Mouse (Mus musculus): ENCODE data around the gene Sgsm2.
"Not testable (repeated sequence)": the region's sequence is repeated elsewhere in the genome, so short reads cannot be mapped to it uniquely, and the experiment has no call there.

Gene Sgsm2

DNA sequence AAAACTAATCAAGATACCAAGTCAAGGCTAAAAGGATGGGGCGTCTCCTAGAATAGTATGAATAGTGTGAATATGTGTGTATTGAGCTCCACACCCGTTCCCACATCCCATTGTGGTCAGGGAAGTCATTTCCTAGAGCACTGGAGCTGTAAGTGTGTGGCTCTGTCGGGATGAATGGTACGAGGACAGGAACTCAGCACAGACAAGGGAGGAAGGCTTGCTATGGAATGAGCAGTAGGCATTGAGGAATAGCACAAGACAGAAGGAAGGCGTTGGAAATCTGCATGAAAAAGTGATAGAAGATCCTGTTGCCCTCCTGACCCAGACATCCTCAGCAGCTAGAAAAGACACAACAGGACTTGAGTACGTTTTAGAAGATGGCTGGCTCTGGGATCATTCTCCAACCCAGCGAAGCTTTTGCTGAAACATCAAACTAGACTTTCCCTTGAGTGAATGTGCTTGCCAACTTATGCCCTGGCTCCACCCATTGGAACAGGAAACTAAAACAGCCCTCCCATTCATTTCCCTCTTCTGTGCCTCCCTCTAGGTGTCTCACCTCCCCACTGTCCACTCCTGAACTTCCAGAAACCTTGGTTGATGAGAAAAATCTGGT, 69.0 kb downstream of the Sgsm2 start:
- no peak for DNase-seq

DNA sequence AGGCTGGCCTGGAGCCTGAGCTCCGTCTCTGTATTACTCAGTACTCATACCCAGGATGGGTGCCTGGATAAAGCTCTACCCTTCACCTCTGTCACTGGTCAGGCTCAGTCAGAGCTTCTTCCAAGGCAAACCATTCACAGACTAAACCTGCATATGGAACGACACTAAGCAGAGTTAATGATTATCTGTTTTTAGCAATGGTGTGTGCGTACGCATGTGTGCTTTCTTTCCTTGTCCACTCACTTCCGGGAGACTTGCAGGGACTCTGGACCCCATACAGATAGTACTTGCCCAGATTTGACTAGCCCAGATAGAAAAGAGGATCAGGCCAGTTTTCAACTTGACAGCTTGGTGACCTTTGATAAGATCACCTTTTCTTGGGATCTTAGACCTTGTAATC, 70.2 kb downstream of the Sgsm2 start:
- DNase-seq = no peak

DNA sequence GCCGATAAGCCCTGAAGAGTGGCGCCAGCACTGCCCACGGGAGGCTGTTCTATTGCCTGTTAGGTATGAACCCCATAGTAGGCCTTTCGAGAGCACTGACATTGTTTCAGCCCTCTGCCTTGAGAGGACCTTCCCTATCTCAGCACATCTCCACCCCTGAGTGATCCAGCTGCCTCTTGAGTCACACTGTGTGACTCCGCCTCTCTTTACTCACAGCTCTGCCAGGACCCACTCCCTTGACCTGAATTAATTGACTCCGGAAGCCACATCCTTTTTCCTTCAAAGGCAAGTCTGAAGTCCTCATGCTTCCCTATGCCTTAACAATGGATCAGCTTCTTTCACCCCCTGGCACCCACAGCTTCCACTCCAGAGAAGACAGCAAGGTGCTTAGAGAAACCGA, 70.7 kb downstream of the Sgsm2 start:
- DNase-seq = no peak

DNA sequence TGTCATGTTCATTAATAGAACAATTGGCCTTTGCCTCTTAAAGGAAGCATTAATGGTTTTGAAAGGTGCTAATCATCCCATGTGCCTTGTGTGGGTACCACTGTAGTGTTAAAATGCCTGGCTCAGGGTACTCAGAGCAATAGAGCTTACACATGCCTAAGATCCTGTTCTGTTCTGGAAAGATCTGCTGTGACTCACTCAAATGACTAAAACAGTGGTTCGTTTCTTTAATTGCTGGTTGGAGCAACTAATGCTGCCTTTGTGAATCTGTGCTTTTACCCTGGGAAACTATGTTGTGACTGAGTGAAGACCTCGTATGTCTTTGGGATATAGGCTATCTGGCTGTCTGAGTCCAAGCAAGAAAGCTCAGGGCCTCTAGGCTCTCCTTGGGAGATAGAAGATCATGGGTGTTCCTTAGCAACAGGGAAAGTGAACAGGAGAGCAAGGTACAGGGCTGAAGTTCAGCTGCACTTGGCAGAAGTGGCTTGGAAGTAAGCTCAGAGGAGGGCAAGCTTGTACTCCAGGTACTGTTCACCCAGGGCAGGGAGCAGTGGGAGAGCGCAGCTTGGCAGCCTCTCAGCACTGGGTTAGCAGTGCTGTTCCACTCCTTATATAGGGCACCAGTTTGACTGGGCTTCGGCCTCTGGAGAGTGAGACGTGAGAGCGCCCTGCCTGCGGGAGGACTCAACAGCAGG, 74.0 kb downstream of the Sgsm2 start:
- DNase-seq = no peak

DNA sequence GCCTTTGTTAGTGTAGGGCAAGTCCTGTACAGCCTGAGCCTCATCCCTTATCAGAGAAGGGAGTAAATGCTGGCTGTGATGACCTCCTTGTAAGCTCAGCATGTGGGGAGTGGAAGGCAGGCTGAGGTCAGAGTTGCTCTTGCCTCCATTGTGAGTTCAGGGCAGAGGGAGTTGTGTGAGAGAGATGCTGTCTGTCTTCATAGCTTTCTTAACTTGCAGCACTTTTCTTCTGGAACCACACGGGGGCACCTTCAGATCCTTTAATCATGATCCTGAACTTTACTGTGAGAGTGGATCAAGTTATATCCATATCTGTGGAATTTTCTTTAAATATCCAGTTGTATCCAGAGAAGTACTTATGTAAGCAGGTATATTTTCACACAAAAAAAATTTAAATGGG, 75.4 kb downstream of the Sgsm2 start:
- no peak for DNase-seq

DNA sequence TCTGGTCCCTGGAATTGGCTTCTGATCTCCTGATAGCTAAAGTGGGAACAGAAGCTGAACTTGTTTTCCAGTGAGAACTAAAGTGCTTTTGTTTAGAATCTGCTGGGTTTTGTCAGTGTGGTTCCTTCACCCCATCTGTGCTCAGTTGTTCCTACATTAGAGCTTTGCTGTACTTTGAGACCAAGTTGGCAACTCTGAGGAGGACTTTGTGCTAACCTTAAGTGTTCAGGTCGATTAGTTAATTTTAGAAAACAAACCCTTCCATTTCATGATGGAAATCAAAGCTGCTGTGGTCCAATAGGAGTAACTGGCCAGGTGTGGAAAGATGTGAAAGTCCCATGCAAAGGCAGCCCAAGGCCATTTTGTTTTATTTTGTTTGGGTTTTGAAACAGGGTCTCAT, 75.9 kb downstream of the Sgsm2 start:
- no peak for DNase-seq

DNA sequence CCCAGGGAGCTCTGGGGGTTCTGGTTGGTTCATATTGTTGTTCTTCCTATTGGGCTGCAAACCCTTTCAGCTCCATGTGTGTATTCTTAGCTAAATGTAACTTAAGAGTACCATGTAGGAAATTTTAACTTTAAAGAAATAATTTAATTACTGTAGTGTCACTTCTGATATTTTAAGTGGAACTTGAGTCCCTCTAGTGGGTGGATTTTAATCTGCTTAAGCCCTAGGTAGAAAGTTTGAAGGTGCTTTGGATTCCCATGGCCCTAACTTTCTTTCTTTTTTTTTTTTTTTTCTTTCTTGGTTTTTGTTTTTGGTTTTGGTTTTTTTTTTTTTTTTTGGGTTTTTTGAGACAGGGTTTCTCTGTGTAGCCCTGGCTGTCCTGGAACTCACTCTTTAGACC, 81.1 kb downstream of the Sgsm2 start:
- DNase-seq = no peak

DNA sequence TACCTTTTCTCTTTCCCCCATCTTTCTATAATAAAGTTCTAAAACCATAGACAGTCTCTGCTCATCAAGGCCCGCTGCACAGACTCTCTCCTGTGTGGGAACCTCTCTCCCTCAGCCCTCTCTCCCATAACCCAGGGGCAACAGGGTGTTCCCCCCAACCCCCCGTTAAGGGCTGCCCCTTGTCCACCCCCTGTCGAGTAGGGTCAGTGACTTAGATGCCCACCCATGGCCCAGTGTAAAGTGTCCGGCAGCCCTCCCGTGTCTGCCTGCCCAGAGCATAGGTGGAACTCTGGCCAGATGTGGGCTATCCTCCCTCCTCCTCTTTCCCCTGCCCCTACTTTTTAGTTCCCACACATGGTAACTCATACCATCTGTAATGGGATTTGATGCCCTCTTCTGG, 85.3 kb downstream of the Sgsm2 start:
- no peak for DNase-seq

DNA sequence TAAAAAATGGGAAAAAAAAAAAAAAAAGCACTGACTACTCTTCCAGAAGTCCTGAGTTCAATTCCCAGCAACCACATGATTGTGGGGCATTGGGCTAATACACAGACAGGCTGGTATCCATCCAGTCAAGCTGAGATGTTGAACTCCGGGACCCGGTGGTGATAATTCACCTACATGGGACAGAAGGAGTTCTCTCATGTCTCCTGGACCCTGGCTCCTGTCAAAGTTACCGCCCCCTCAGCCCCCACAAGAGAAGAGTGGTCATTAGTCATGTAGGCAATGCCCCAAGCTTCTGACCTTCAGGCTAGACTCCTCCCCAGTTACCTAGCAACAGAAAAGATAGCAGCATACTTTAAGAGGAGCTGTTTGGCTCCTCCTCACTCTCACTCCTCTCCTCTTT, 85.8 kb downstream of the Sgsm2 start:
- not testable (repeated sequence) for DNase-seq

DNA sequence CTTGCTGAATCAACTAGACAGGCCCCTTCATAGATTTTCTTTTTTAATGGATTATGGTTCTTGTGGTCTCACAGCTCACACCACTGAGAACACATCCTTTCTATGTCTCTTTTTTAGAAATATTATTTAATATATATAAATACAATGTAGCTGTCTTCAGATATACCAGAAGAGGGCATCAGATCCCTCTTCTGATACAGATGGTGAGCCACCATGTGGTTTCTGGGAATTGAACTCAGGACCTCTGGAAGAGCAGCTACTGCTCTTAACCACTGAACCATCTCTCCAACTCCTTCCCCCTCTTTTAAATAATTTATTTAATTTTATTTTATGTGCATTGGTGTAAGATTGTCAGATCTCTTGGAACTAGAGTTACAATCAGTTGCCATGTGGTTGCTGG, 86.7 kb downstream of the Sgsm2 start:
- DNase-seq = no peak

DNA sequence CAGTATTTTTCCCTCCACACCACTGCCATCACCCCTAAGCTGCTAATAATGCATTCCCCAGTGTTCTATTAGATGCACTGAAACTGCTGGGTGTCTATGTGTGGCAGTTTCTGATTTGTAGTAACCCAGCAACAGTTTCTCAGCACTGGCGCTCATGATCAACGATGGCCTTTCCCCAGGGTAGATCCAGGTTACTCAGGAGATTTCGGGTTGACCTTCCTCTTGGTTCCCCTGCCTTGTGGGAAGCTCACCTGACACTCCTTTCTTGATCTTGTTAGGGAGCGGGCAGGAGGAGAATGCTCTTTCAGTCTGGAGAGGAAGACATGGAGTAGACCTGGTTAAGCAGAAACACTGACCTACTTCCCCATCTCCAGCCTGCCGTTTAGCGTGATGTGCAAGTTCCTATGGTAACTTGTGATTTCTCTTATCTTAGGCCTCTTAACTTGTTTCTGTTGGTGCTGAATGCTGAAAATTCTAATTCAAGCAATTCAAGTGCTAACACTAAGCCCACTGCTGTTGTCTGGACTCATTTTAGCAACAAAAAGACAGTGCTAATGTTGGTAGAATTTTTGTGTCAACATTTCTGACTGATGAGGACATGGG, 88.5 kb downstream of the Sgsm2 start:
- no peak for DNase-seq

DNA sequence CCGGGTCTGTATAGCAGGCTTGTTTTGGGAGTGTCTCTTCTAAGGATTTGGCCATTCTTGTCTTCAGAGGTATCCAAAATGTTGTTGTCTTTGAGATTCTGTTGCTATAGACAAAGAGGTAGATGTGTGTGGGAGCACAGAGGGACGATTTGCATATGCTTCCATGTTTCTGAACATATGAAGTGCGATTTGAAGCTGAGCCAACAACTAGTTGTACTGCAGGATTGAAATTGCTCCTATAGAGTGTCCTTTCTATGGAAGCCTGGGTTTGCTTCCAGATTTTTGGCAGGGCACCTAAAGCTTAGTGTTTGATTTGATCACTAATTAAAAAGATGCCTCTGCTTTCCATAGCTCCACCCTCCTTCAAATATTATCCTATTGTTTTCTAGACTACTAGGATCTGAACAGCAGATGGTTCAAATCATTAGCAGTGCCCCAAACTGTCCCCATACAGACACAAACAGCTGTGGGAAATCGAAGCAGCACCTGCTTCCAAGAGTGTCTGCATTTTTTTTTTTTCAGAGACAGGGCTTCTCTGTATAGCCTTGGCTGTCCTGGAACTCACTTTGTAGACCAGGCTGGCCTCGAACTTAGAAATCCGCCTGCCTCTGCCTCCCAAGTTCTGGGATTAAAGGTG, 89.5 kb downstream of the Sgsm2 start:
- no peak for DNase-seq

DNA sequence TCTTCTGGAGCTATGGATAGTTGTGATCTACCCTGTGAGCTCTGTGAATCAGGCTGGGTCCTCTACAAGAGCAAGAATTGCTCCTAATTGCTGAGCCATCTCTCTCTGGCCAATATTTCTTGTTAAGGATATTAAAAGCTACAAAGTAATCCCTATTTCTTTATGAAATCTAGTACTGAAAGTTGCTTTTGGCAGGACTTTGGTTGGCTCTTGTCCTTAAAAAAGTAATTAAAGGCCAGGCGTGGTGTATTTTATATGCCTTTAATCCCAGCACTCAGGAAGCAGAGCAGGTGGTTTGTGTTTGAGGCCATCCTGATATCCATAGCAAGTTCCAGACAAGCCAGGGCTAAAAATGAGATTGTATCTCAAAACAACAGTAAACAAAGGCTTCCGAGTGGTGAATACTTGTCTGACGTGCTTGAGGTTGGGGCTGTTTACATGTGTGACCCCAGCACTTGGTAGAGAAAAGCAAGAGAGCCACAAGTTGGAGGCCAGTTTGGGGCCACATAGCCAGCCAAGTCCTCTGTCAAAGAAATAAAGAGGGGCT, 92.7 kb downstream of the Sgsm2 start:
- no peak for DNase-seq

DNA sequence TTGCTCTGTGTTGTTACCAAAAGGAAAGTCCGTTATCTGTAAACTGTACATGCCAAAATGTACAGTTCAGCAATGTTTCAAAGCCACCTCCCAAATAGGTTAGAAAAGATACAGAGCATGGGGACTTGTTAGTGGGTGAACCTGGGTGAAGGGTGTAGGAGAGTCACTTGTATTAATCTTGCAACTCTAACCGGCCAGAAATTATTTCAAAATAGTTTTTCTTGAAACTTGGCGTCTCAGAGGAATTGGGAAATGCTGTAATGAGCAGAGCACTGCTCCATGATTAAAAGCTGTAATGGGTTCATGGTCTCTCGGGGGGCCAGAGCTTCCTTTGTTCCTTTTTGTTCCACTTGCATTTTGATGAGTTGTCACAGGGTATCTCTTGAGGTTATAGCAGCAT, 96.2 kb downstream of the Sgsm2 start:
- DNase-seq = no peak

All from thymus, postnatal 25 days (tissue).